Mouse (Mus musculus) heart, embryonic 10.5 days (tissue): ENCODE measurements around the gene Eps15l1. TPM values are rescaled to one million over a fixed set of nuclear protein-coding genes. Genes with fewer than 3 reads are reported as not detected.
A peak's percentile ranks its signal among the peaks of the same experiment; 100 is the strongest.

Source experiments
- DNase-seq: peaks from one replicate; pipeline ENCODE4 v3.0.0-alpha.2; 2017; ENCODE audit warnings: low spot score
- H3K27ac ChIP-seq: fragments of 300-500 bp; sonication (generic); 2 replicates; pipeline ENCODE4 v1.5.1; 2016; ENCODE audit warnings: mild to moderate bottlenecking
- H3K27me3 ChIP-seq: fragments of 300-500 bp; sonication (generic); 2 replicates; pipeline ENCODE4 v1.6.1; 2016; ENCODE audit warnings: mild to moderate bottlenecking; ENCODE audit not compliant: poor library complexity, insufficient read depth, severe bottlenecking
- H3K36me3 ChIP-seq: fragments of 300-500 bp; sonication (generic); 2 replicates; pipeline ENCODE4 v1.6.1; 2016; ENCODE audit warnings: mild to moderate bottlenecking, moderate library complexity
- H3K4me1 ChIP-seq: fragments of 300-500 bp; sonication (generic); 2 replicates; pipeline ENCODE4 v1.6.1; 2016; ENCODE audit warnings: mild to moderate bottlenecking
- H3K4me3 ChIP-seq: fragments of 300-500 bp; sonication (generic); 2 replicates; pipeline ENCODE4 v1.5.1; 2016; ENCODE audit warnings: mild to moderate bottlenecking, moderate library complexity
- H3K9me3 ChIP-seq: fragments of 300-500 bp; sonication (generic); 2 replicates; pipeline ENCODE4 v1.6.1; 2016; ENCODE audit warnings: mild to moderate bottlenecking, moderate library complexity
- WGBS: fragments of 180-500 bp; shearing (Covaris S2); methylation state at CpG from one replicate; pipeline ENCODE4 v1.1.7; 2016; 5-methylcytosine and 5-hydroxymethylcytosine counted together
- polyA plus RNA-seq: library from polyadenylated mRNA; unstranded; fragments of >200 nt; fragmentation: Nextera tagmentation; extraction: Ambion mirVana; gene quantifications from 2 replicates; pipeline ENCODE4 v1.2.1, GENCODE M21; 2016

Gene Eps15l1
- polyA plus RNA-seq, 1 experiment from 2014 or later, result 62.3 TPM

DNA sequence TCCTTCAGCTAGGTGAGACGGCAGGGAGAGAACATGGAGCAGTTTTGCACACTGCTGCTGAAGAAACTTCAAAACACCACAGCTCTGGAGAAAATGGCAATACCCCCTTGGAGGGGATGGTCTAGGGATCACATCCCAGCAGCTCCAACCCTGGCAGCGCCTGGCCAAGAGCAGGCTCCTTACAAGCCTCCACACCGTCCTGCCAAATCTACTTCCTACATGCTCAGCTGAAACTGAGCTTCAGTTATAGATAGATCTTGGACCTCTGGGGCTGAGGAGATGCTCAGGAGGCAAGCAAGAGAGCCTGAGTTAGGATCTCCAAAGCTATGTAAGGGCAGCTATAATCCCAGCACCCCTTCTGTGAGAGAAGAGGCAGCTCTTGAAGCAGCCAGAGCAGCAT, 18.3 kb downstream of the Eps15l1 start:
- no peak for DNase-seq
- H3K27ac ChIP-seq, result no peak overlapping the region
- H3K27me3 ChIP-seq, result no peaks in the 10 kb centered on the region
- peaks cover 20% of the 10 kb centered on the region for H3K4me1 ChIP-seq
- no peaks in the 10 kb centered on the region for H3K9me3 ChIP-seq
- H3K36me3 ChIP-seq, result peaks cover 26% of the 10 kb centered on the region
- 96% methylated on average over 3 of the region's 3 CpGs for WGBS
- H3K4me3 ChIP-seq, result no peak overlapping the region

DNA sequence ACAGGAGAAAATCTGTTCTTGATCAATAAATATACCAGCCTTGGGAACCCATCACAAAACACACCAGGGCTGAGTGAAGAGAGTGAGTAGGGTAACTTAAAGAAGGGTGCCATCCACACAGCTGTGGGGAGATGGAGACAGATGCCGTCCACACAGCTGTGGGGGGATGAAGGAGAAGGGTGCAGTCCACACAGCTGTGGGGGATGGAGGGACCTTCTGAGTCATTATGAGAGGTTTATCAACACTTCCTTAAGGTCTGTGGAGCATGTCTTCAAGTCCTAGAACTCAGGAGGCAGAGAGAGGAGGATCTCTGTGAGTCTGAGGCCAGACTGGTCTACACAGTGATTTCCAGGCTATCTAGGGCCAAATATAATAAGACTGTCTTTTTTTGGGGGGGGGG, 19.9 kb downstream of the Eps15l1 start:
- H3K27ac ChIP-seq, result 0 out of 2 replicates have a peak overlapping the region, but pooled peaks have one; percentile 8
- 83% methylated on average over 1 of the region's 1 CpGs for WGBS
- no peaks in the 10 kb centered on the region for H3K9me3 ChIP-seq
- H3K4me3 ChIP-seq, result no peak overlapping the region
- peaks cover 39% of the 10 kb centered on the region for H3K36me3 ChIP-seq
- no peaks in the 10 kb centered on the region for H3K27me3 ChIP-seq
- no peak for DNase-seq
- peaks cover 20% of the 10 kb centered on the region for H3K4me1 ChIP-seq

DNA sequence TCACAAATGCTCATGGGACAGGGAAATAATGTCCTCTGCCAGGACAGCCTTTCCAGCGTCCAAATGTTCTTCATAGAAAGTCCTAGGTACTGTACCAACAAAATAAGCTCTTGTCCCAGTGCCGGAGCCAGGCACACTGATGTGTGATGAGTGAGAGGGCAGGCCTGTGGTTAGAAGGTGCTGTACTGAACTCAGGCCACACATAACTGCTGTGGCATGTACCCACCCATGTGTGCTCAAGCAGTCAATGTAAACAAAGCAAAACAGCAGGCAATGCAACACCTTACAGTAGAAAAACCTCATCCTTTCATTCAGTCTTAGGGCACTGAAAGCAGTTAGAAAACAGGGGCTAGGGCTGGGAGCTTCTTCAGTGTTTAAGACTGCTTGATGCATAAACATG, 35.5 kb downstream of the Eps15l1 start:
- Histone ChIP-seq H3K4me3 (no peak overlapping the region), H3K4me1 (no peaks in the 10 kb centered on the region), H3K27ac (no peak overlapping the region), H3K27me3 (no peaks in the 10 kb centered on the region), H3K36me3 (peaks cover 98% of the 10 kb centered on the region), H3K9me3 (no peaks in the 10 kb centered on the region)
- 91% methylated on average over 2 of the region's 2 CpGs for WGBS
- DNase-seq, result no peak

DNA sequence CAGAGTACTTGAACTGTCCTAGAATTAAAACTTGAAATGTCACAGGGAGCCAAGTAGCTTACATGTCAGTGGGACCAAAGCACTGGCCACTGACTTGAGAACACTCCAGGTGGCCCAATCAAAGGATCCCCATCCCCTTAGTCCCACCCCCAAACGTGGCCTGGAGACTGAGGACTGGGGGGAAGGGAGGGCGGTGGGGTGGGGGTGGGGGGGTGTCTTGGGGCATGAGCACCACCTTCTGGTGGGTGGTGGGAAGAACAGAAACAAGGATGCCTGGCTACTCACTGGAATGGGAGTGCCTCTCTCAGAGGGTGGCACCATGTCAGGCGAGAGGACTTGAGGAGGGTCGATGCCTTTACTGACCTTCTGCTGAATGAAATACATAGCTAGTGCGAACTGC, 38.9 kb downstream of the Eps15l1 start:
- Histone ChIP-seq H3K36me3 (peaks cover 100% of the 10 kb centered on the region), H3K4me3 (no peak overlapping the region), H3K4me1 (no peaks in the 10 kb centered on the region), H3K9me3 (no peaks in the 10 kb centered on the region), H3K27ac (no peak overlapping the region), H3K27me3 (no peaks in the 10 kb centered on the region)
- no peak for DNase-seq
- 55% methylated on average over 5 of the region's 5 CpGs for WGBS

DNA sequence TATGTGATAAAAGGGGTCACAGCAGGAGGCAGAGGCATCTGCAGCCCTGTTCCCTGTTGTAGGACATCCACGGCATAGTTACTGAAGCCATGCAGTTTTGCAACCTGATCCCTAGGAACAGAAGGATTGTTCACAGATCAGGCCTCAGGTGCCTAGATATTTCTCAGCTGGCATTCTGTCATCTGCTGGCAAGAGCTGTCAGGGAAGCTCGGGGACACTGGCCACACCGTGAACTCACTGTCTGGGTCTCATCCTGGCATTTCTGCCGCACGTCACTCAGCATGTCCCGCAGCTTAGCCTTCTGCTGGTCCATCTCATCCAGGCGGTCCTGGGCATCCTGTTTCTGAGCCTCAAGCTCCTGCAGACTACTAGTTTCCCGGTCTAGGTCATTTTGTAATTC, 40.6 kb downstream of the Eps15l1 start:
- H3K27ac ChIP-seq, result no peak overlapping the region
- no peaks in the 10 kb centered on the region for H3K9me3 ChIP-seq
- peaks cover 99% of the 10 kb centered on the region for H3K36me3 ChIP-seq
- WGBS, result 83% methylated on average over 8 of the region's 8 CpGs
- H3K4me1 ChIP-seq, result no peaks in the 10 kb centered on the region
- DNase-seq, result no peak
- H3K4me3 ChIP-seq, result no peak overlapping the region
- no peaks in the 10 kb centered on the region for H3K27me3 ChIP-seq

DNA sequence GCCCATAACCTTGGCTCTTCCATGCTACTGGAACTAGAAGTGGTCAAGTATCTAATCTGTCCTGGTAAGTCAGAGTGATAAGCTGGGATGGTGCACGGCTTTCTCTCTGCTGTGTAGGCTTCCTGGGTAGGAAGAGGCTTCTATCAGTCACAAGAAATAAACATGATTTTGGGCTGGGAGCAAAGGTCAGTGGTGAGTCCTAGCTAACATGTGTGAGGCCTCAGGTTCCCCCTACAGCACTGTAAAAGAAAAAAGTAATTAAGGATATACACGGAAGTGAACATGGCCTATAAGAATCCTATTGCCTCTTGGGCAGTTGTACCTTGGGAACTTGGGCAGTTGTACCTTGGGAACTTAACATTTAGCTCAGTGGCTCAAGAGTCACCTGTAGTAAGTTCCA, 44.4 kb downstream of the Eps15l1 start:
- Histone ChIP-seq H3K27ac (no peak overlapping the region), H3K4me3 (no peak overlapping the region), H3K4me1 (no peaks in the 10 kb centered on the region), H3K27me3 (no peaks in the 10 kb centered on the region), H3K36me3 (peaks cover 98% of the 10 kb centered on the region), H3K9me3 (no peaks in the 10 kb centered on the region)
- WGBS, result 67% methylated on average over 2 of the region's 2 CpGs
- no peak for DNase-seq

DNA sequence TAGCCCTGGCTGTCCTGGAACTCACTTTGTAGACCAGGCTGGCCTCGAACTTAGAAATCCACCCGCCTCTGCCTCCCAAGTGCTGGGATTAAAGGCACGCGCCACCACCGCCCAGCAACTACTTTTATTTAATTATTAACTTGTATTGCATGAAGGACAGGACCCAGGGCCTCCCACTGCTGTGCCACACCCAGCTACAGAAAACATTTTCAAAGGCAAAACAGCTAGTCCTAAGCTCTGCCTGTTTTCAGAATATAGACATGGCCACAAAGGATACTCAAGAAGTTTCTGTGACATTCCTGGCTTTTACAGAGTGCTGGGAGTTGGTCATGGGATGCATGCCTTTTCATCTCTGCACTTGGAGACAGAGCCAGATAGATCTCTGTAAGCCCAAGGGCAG, 45.0 kb downstream of the Eps15l1 start:
- Histone ChIP-seq H3K36me3 (peaks cover 98% of the 10 kb centered on the region), H3K9me3 (no peaks in the 10 kb centered on the region), H3K27ac (no peak overlapping the region), H3K4me1 (no peaks in the 10 kb centered on the region), H3K27me3 (no peaks in the 10 kb centered on the region), H3K4me3 (no peak overlapping the region)
- WGBS, result 89% methylated on average over 5 of the region's 5 CpGs
- DNase-seq, result no peak

DNA sequence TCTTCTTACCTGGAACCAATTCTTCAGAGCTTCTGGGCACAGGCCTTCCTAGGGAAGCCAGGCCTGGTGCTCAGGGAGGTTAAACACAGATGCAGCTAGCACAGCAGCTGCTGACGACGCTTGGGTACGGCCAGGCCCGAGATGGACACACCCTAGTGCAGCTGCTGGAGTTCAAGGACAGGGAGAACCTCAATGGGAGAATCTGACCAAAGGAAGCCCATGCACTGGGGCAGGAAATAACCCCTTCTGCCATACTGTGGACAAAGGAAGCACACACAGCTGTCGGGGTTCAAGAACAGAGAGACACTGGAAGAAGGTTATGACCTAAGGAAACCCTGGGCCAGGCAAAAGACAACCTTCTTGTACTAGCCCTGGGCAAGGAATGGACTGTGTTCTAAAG, 46.1 kb downstream of the Eps15l1 start:
- Histone ChIP-seq H3K4me3 (no peak overlapping the region), H3K27ac (no peak overlapping the region), H3K9me3 (no peaks in the 10 kb centered on the region), H3K27me3 (no peaks in the 10 kb centered on the region), H3K4me1 (no peaks in the 10 kb centered on the region), H3K36me3 (peaks cover 98% of the 10 kb centered on the region)
- WGBS, result 89% methylated on average over 5 of the region's 5 CpGs
- DNase-seq, result no peak

DNA sequence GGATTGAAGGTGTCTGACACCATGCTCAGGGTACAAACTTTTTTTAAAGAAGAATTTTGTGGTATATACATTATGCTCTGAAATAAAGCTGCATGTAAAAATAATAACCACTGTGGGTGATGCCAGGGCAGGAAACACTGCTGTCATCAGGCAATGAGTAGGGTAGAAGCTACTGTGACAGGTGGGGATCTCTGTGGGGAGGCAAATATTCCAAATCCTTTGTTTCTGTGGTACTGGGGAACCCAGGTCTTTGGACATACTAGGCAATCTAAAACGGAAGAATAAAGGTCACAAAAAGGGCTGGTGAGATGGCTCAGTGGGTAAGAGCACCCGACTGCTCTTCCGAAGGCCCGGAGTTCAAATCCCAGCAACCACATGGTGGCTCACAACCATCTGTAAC, 48.9 kb downstream of the Eps15l1 start:
- H3K36me3 ChIP-seq, result peaks cover 98% of the 10 kb centered on the region
- no peak overlapping the region for H3K27ac ChIP-seq
- H3K27me3 ChIP-seq, result no peaks in the 10 kb centered on the region
- DNase-seq, result no peak
- H3K4me3 ChIP-seq, result no peak overlapping the region
- no peaks in the 10 kb centered on the region for H3K9me3 ChIP-seq
- no peaks in the 10 kb centered on the region for H3K4me1 ChIP-seq
- 93% methylated on average over 4 of the region's 4 CpGs for WGBS

DNA sequence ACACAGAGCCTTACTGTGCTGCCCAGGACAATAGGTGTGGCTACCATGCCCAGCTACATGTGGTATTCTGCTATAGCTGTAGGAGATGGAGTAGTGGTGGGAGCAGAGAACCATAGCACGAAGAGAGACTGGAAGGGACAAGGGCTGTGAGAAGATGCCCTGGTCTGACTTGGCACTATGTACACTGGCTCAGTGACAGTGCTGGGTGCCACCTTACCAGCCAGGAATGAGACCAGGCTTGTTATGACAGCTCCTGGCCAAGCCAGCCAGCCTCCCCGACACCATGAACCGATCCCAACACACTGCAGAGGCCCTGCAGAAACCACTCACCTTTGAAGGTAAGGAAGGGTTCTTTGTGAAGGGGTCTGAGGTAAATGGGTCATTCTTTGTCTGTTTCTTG, 49.9 kb downstream of the Eps15l1 start:
- Histone ChIP-seq H3K4me3 (no peak overlapping the region), H3K9me3 (no peaks in the 10 kb centered on the region), H3K4me1 (no peaks in the 10 kb centered on the region), H3K27ac (no peak overlapping the region), H3K36me3 (peaks cover 98% of the 10 kb centered on the region), H3K27me3 (no peaks in the 10 kb centered on the region)
- DNase-seq, result no peak
- 97% methylated on average over 3 of the region's 3 CpGs for WGBS

DNA sequence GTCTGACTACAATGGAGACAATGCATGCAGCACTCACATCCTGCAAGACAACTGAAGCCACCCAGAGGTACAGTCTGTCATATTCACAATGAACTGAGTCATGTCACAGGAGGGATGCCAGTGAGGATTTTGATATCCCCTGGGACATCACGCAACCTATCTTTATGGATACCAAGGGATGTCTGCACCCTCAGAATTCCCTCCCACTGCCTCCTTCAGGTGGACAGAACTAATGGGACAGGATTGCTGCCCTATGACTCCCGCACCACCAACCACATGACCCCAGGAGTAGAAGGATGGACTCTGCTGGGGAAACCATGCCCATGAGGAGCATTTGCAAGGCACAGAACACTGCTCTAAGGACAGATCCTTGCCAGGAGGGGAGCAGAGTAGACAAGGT, 54.8 kb downstream of the Eps15l1 start:
- Histone ChIP-seq H3K36me3 (peaks cover 99% of the 10 kb centered on the region), H3K9me3 (no peaks in the 10 kb centered on the region), H3K27ac (no peak overlapping the region), H3K27me3 (no peaks in the 10 kb centered on the region), H3K4me3 (no peak overlapping the region), H3K4me1 (no peaks in the 10 kb centered on the region)
- no peak for DNase-seq
- WGBS, result 91% methylated on average over 2 of the region's 2 CpGs

DNA sequence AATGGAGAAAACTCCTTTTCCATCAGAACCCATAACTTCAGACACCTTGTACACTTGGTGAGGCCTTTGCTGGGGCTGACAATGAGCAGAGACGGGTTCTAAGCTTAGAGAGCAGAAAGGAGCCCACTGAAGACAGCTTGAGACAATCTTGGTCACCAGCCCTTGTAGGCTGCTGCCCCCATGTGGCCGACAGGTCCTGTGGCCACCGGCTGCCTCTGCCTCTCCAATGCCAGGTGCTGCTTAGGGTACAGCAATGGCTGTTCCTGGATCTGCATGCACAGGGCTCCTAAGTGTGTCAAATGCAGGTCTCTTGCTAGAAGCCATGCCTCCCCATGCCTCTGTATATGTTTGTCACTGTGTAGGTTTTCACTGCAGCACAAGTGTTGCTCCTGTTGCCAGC, 55.4 kb downstream of the Eps15l1 start:
- Histone ChIP-seq H3K9me3 (no peaks in the 10 kb centered on the region), H3K4me1 (no peaks in the 10 kb centered on the region), H3K36me3 (peaks cover 99% of the 10 kb centered on the region), H3K4me3 (no peak overlapping the region), H3K27ac (no peak overlapping the region), H3K27me3 (no peaks in the 10 kb centered on the region)
- DNase-seq, result no peak
- WGBS, result 31% methylated on average over 3 of the region's 3 CpGs

DNA sequence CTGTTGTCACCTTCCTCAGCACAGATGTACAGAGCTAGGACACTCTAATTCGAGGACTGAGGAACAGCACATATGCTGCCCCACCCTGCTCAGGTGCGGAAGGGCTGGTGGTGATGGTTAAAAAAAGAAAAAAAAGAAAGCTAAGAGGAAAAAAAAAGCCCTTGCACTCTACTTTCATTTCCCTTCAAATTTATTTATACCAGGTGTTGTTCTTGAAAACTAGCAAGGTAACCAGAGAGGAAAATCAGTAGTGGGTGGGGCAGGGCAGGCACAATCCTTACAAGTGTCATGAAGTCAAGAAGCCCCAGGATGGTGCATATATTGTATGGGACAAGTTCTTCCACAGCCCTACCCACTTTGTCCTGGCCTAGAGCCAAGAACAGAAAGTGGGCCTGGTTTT, 56.2 kb downstream of the Eps15l1 start:
- Histone ChIP-seq H3K36me3 (peaks cover 97% of the 10 kb centered on the region), H3K9me3 (no peaks in the 10 kb centered on the region), H3K27me3 (no peaks in the 10 kb centered on the region), H3K4me1 (no peaks in the 10 kb centered on the region), H3K27ac (no peak overlapping the region), H3K4me3 (no peak overlapping the region)
- DNase-seq, result no peak
- 92% methylated on average over 2 of the region's 2 CpGs for WGBS

DNA sequence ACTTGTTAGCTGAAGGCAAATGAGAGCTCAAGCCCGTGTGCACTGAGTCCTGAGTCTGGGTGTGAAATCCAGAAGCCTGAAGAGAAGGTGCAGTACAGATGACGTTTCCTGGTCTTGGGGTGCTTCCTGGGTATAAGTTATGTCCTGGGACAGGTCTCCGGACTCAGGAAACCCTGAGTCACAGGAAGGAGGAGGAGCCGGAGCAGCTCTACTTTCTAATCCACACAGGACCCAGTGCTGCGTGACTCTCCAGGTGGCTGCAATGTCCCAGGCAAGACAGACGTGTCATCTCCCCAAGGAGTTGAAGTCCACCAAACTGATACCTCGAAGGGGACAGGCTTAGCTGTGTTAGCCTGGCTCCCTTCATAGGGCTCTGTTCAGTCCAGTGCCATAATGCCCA, 57.8 kb downstream of the Eps15l1 start:
- 83% methylated on average over 7 of the region's 7 CpGs for WGBS
- Histone ChIP-seq H3K9me3 (no peaks in the 10 kb centered on the region), H3K27ac (no peak overlapping the region), H3K36me3 (peaks cover 97% of the 10 kb centered on the region), H3K4me1 (no peaks in the 10 kb centered on the region), H3K4me3 (no peak overlapping the region), H3K27me3 (no peaks in the 10 kb centered on the region)
- no peak for DNase-seq
